Comparison of ENCODE assay signal across 7 mouse cellular contexts in the genomic region with DNA sequence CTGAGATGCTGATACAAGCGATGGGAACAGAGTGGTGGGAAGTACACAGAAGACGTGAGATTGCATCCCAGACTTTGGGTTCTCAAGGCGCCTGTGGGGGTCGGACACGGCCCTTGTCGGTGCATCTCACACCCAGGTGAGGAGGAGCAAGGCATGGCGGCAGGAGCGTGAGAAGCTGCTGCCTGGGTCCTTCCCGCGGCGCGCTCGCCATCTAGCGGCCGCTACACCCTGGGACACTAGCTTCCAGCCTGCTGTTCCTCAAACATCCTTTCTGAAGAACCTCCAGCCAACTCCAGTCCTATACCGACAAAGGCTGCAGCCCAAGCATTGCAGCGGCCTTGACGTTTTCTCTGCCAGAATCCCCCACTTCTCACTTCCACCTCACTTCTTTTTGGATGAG. TPM values are rescaled to one million over a fixed set of nuclear protein-coding genes. Genes with fewer than 3 reads are reported as not detected.
DNase-seq lines count a peak whose midpoint lies in the region; ATAC-seq and TF ChIP-seq lines count a peak whose summit lies in the region.

No protein-coding gene starts in this region.

- ATAC-seq in common myeloid progenitor, adult 5-6 weeks (replicated peaks; ENCODE audit: low read depth, poor library complexity, severe bottlenecking), result peak; percentile 94
- peak; percentile 53; the same call in 1 of the 2 replicates for ATAC-seq in heart, embryonic 13.5 days (ENCODE audit: extremely low read depth, insufficient number of reproducible peaks, low FRiP score, low TSS enrichment)
- ATAC-seq in megakaryocyte, adult 5-6 weeks (ENCODE audit: poor library complexity, severe bottlenecking), result peak; percentile 99

- peak; percentile 79 for TF ChIP-seq CTCF in small intestine, adult 2 months (IDR thresholded peaks at IDR 0.05; ENCODE audit: extremely low read depth, insufficient read length, insufficient replicate concordance, low read depth, low read length)

- peak overlapping the region; percentile 8 for H3K9ac ChIP-seq in heart, embryonic 13.5 days

- H3K27ac ChIP-seq in heart, embryonic 13.5 days (replicated peaks), result no peak overlapping the region
- H3K27ac ChIP-seq in small intestine, adult 2 months (ENCODE audit: insufficient read depth, low read depth, low read length), result no peak overlapping the region

- 0 out of 2 replicates have a peak overlapping the region, but pooled peaks have one; percentile 17 for H3K4me3 ChIP-seq in heart, embryonic 13.5 days
- no peak overlapping the region for H3K4me3 ChIP-seq in small intestine, adult 2 months (ENCODE audit: low read depth, low read length)

- DNase-seq in CD4-positive, CD25-positive, alpha-beta regulatory T cell, adult 2 months (ENCODE audit: low read depth, low spot score), result peak; percentile 91
- peak; percentile 90 for DNase-seq in MN1 (ENCODE audit: low spot score)
- peak; percentile 58 to 83 for DNase-seq in kidney, postnatal 36 days

- H3K4me1 ChIP-seq in heart, embryonic 13.5 days, result peaks cover 19% of the 10 kb centered on the region
- peaks cover 4% of the 10 kb centered on the region for H3K4me1 ChIP-seq in small intestine, adult 2 months (ENCODE audit: control insufficient read depth, insufficient read depth, insufficient read length, low read length)

- no peak for TF ChIP-seq POLR2A in small intestine, adult 2 months (IDR thresholded peaks at IDR 0.05; ENCODE audit: low read depth, low read length)

- peak overlapping the region; percentile 61 for H3K4me2 ChIP-seq in heart, embryonic 13.5 days

- H3K36me3 ChIP-seq in heart, embryonic 13.5 days, result no peaks in the 10 kb centered on the region
- no peaks in the 10 kb centered on the region for H3K36me3 ChIP-seq in small intestine, adult 2 months (ENCODE audit: control insufficient read depth, insufficient read depth, low read length)

- no peaks in the 10 kb centered on the region for H3K27me3 ChIP-seq in heart, embryonic 13.5 days (replicated peaks)
- H3K27me3 ChIP-seq in small intestine, adult 2 months (ENCODE audit: control insufficient read depth, insufficient read depth, low read length), result no peaks in the 10 kb centered on the region

- 2% methylated on average over 18 of the region's 18 CpGs for WGBS in heart, embryonic 13.5 days
- 1% methylated on average over 18 of the region's 18 CpGs for WGBS in small intestine, adult 2 months

- no peaks in the 10 kb centered on the region for H3K9me3 ChIP-seq in heart, embryonic 13.5 days

RNA-seq across cellular contexts. Expression of a gene that starts 1.0 kb away (rescaled TPM):
- total RNA-seq in common myeloid progenitor, adult 5-6 weeks (2017), result 2.8 and 4.1 TPM in 2 replicates
- polyA plus RNA-seq in heart, embryonic 13.5 days (2015; fragmentation: Nextera tagmentation; extraction: Ambion mirVana), result 6.3 and 6.6 TPM in 2 replicates
- total RNA-seq in megakaryocyte, adult 5-6 weeks (2015), result 1.4 and 2.6 TPM in 2 replicates
- 0.28 and 4.4 TPM in 2 replicates for total RNA-seq in megakaryocyte, adult 5-6 weeks (2017)
- 0.98 and 2.1 TPM in 2 replicates for polyA plus RNA-seq in small intestine, adult 2 months (2012; rRNA removed)

RNA-seq across cellular contexts. Expression of a gene that starts 7.7 kb away (rescaled TPM):
- total RNA-seq in common myeloid progenitor, adult 5-6 weeks (2017), result 56.5 and 63.7 TPM in 2 replicates
- 50.2 and 52.3 TPM in 2 replicates for polyA plus RNA-seq in heart, embryonic 13.5 days (2015; fragmentation: Nextera tagmentation; extraction: Ambion mirVana)
- 6.3 and 6.6 TPM in 2 replicates for total RNA-seq in megakaryocyte, adult 5-6 weeks (2015)
- 13.9 and 20.5 TPM in 2 replicates for total RNA-seq in megakaryocyte, adult 5-6 weeks (2017)
- 50.5 and 64.1 TPM in 2 replicates for polyA plus RNA-seq in small intestine, adult 2 months (2012; rRNA removed)

RNA-seq across cellular contexts. Expression of a gene that starts 16.8 kb away (rescaled TPM):
- 30.0 and 45.4 TPM in 2 replicates for total RNA-seq in common myeloid progenitor, adult 5-6 weeks (2017)
- 108 and 123 TPM in 2 replicates for polyA plus RNA-seq in heart, embryonic 13.5 days (2015; fragmentation: Nextera tagmentation; extraction: Ambion mirVana)
- 35.6 and 36.9 TPM in 2 replicates for total RNA-seq in megakaryocyte, adult 5-6 weeks (2015)
- 27.6 and 29.5 TPM in 2 replicates for total RNA-seq in megakaryocyte, adult 5-6 weeks (2017)
- 26.4 and 47.5 TPM in 2 replicates for polyA plus RNA-seq in small intestine, adult 2 months (2012; rRNA removed)

RNA-seq across cellular contexts. Expression of a gene that starts 23.1 kb away (rescaled TPM):
- 1,972 and 2,060 TPM in 2 replicates for total RNA-seq in common myeloid progenitor, adult 5-6 weeks (2017)
- polyA plus RNA-seq in heart, embryonic 13.5 days (2015; fragmentation: Nextera tagmentation; extraction: Ambion mirVana), result 711 and 772 TPM in 2 replicates
- total RNA-seq in megakaryocyte, adult 5-6 weeks (2015), result 163 and 187 TPM in 2 replicates
- total RNA-seq in megakaryocyte, adult 5-6 weeks (2017), result 821 and 830 TPM in 2 replicates
- 82.6 and 120 TPM in 2 replicates for polyA plus RNA-seq in small intestine, adult 2 months (2012; rRNA removed)

RNA-seq across cellular contexts. Expression of a gene that starts 23.5 kb away (rescaled TPM):
- 11.6 and 15.5 TPM in 2 replicates for total RNA-seq in common myeloid progenitor, adult 5-6 weeks (2017)
- 10.0 and 11.7 TPM in 2 replicates for polyA plus RNA-seq in heart, embryonic 13.5 days (2015; fragmentation: Nextera tagmentation; extraction: Ambion mirVana)
- 23.8 and 26.9 TPM in 2 replicates for total RNA-seq in megakaryocyte, adult 5-6 weeks (2015)
- 7.7 and 17.0 TPM in 2 replicates for total RNA-seq in megakaryocyte, adult 5-6 weeks (2017)
- 22.3 and 26.1 TPM in 2 replicates for polyA plus RNA-seq in small intestine, adult 2 months (2012; rRNA removed)
